Mouse (Mus musculus): ENCODE measurements at regions not wholly inside any gene's neighbourhood (a gene's known extent, or its start where the extent isn't known, plus 50 kb on each side); places are given as distances from the start of the nearest gene placed in this dataset.

- DNase-seq (ENCODE audit: extremely low read depth), result no peak
- no peak for TF ChIP-seq SMC3 (IDR thresholded peaks at IDR 0.05; ENCODE audit: low read depth, low read length)
- no peak for TF ChIP-seq NELFE (IDR thresholded peaks at IDR 0.05; ENCODE audit: low read depth, low read length)
- no peak for TF ChIP-seq IRF4 (IDR thresholded peaks at IDR 0.05; ENCODE audit: low read depth, low read length)
- TF ChIP-seq CHD2 (IDR thresholded peaks at IDR 0.05; ENCODE audit: low read length), result no peak
- no peak for TF ChIP-seq ETS1 (conservative IDR thresholded peaks at IDR 0.05; ENCODE audit: low read depth, low read length)
- no peak overlapping the region for H3K27ac ChIP-seq (ENCODE audit: insufficient read depth, low read depth)
Measured at GRCm38 (mm10) chr13:72803374-72803773, 174.8 kb downstream of the Irx2 start.

GRCm38 (mm10) chr13:72809226-72809625 is 180.6 kb downstream of the Irx2 start:
- dilution Hi-C loops (cut with MboI; ENCODE audit: extremely low pct_ligation_motif_present, extremely low pct_unique_long_range_greater_than_20kb, low sequenced_read_pairs) (no loop called here), in situ Hi-C loops (cut with MboI; ENCODE audit: low pct_ligation_motif_present, low pct_unique_long_range_greater_than_20kb, low sequenced_read_pairs) (no loop called here)
- H3K27ac ChIP-seq (ENCODE audit: insufficient read depth, low read depth), result no peak overlapping the region
- DNase-seq (ENCODE audit: extremely low read depth), result no peak
- H3K27me3 ChIP-seq (replicated peaks), result no peaks in the 10 kb centered on the region
- H3K79me2 ChIP-seq (replicated peaks; ENCODE audit: control insufficient read depth, extremely low read depth, insufficient read depth, poor library complexity, severe bottlenecking), result no peaks in the 10 kb centered on the region
- no peak overlapping the region for H3K4me2 ChIP-seq (ENCODE audit: insufficient read depth, low read depth, poor library complexity, severe bottlenecking)
- no peak overlapping the region for H3K9ac ChIP-seq (ENCODE audit: insufficient read depth, low read depth)
- H3K4me3 ChIP-seq (replicated peaks in 1 of 3; ENCODE audit: low read depth in 2 of 3, low read length in 2 of 3, poor library complexity in 1 of 3), result no peak overlapping the region
- no peak for TF ChIP-seq ELF1 (IDR thresholded peaks at IDR 0.05; ENCODE audit: low read depth, low read length)
- no peak for TF ChIP-seq CHD1 (IDR thresholded peaks at IDR 0.05; ENCODE audit: low read depth, low read length)
- no peak for TF ChIP-seq MYC (IDR thresholded peaks at IDR 0.05; ENCODE audit: low read depth, low read length)
- no peak for TF ChIP-seq GABPA (IDR thresholded peaks at IDR 0.05; ENCODE audit: insufficient replicate concordance, low read depth, low read length)
- TF ChIP-seq ETS1 (conservative IDR thresholded peaks at IDR 0.05; ENCODE audit: low read depth, low read length), result no peak
- TF ChIP-seq TBP (conservative IDR thresholded peaks at IDR 0.05; ENCODE audit: low read depth, low read length), result no peak
- H3K4me1 ChIP-seq (ENCODE audit: control insufficient read depth in 1 of 2, insufficient read depth in 2 of 2), result no peaks in the 10 kb centered on the region
- peaks cover 81% of the 10 kb centered on the region for H3K9me3 ChIP-seq (replicated peaks; ENCODE audit: low read length)
- no peaks in the 10 kb centered on the region for H3K36me3 ChIP-seq (replicated peaks in 1 of 2; ENCODE audit: control insufficient read depth in 1 of 2, insufficient read depth in 1 of 2, low read length in 1 of 2)

More at GRCm38 (mm10) chr13:72803374-72803773, 174.8 kb downstream of the Irx2 start:
- dilution Hi-C loops (cut with MboI; ENCODE audit: extremely low pct_ligation_motif_present, extremely low pct_unique_long_range_greater_than_20kb, low sequenced_read_pairs) (no loop called here), in situ Hi-C loops (cut with MboI; ENCODE audit: low pct_ligation_motif_present, low pct_unique_long_range_greater_than_20kb, low sequenced_read_pairs) (no loop called here)
- H3K79me2 ChIP-seq (replicated peaks; ENCODE audit: control insufficient read depth, extremely low read depth, insufficient read depth, poor library complexity, severe bottlenecking), result no peaks in the 10 kb centered on the region
- H3K36me3 ChIP-seq (replicated peaks in 1 of 2; ENCODE audit: control insufficient read depth in 1 of 2, insufficient read depth in 1 of 2, low read length in 1 of 2), result no peaks in the 10 kb centered on the region
- H3K4me3 ChIP-seq (replicated peaks in 1 of 3; ENCODE audit: low read depth in 2 of 3, low read length in 2 of 3, poor library complexity in 1 of 3), result no peak overlapping the region
- H3K4me2 ChIP-seq (ENCODE audit: insufficient read depth, low read depth, poor library complexity, severe bottlenecking), result no peak overlapping the region
- H3K27me3 ChIP-seq (replicated peaks), result no peaks in the 10 kb centered on the region
- no peak overlapping the region for H3K9ac ChIP-seq (ENCODE audit: insufficient read depth, low read depth)
- H3K4me1 ChIP-seq (ENCODE audit: control insufficient read depth in 1 of 2, insufficient read depth in 2 of 2), result no peaks in the 10 kb centered on the region
- peaks cover 68% of the 10 kb centered on the region for H3K9me3 ChIP-seq (replicated peaks; ENCODE audit: low read length)

GRCm38 (mm10) chr13:72810626-72811025 is 182.0 kb downstream of the Irx2 start:
- dilution Hi-C loops (cut with MboI; ENCODE audit: extremely low pct_ligation_motif_present, extremely low pct_unique_long_range_greater_than_20kb, low sequenced_read_pairs), result no loop called here
- in situ Hi-C loops (cut with MboI; ENCODE audit: low pct_ligation_motif_present, low pct_unique_long_range_greater_than_20kb, low sequenced_read_pairs), result no loop called here
- H3K27me3 ChIP-seq (replicated peaks), result no peaks in the 10 kb centered on the region
- no peak overlapping the region for H3K4me3 ChIP-seq (replicated peaks in 1 of 3; ENCODE audit: low read depth in 2 of 3, low read length in 2 of 3, poor library complexity in 1 of 3)
- H3K4me1 ChIP-seq (ENCODE audit: control insufficient read depth in 1 of 2, insufficient read depth in 2 of 2), result no peaks in the 10 kb centered on the region
- H3K27ac ChIP-seq (ENCODE audit: insufficient read depth, low read depth), result no peak overlapping the region
- peaks cover 81% of the 10 kb centered on the region for H3K9me3 ChIP-seq (replicated peaks; ENCODE audit: low read length)
- DNase-seq (ENCODE audit: extremely low read depth), result no peak
- H3K4me2 ChIP-seq (ENCODE audit: insufficient read depth, low read depth, poor library complexity, severe bottlenecking), result no peak overlapping the region
- H3K79me2 ChIP-seq (replicated peaks; ENCODE audit: control insufficient read depth, extremely low read depth, insufficient read depth, poor library complexity, severe bottlenecking), result no peaks in the 10 kb centered on the region
- H3K9ac ChIP-seq (ENCODE audit: insufficient read depth, low read depth), result no peak overlapping the region
- TF ChIP-seq E2F4 (IDR thresholded peaks at IDR 0.05; ENCODE audit: insufficient replicate concordance, low read depth, low read length), result no peak
- TF ChIP-seq USF1 (IDR thresholded peaks at IDR 0.05; ENCODE audit: low read depth, low read length), result no peak
- TF ChIP-seq USF2 (conservative IDR thresholded peaks at IDR 0.05; ENCODE audit: low read depth, low read length), result no peak
- no peak for TF ChIP-seq GABPA (IDR thresholded peaks at IDR 0.05; ENCODE audit: insufficient replicate concordance, low read depth, low read length)
- no peak for TF ChIP-seq MAFK (IDR thresholded peaks at IDR 0.05; ENCODE audit: insufficient replicate concordance, low read length)
- no peak for TF ChIP-seq ZMIZ1 (IDR thresholded peaks at IDR 0.05; ENCODE audit: low read depth, low read length)
- no peaks in the 10 kb centered on the region for H3K36me3 ChIP-seq (replicated peaks in 1 of 2; ENCODE audit: control insufficient read depth in 1 of 2, insufficient read depth in 1 of 2, low read length in 1 of 2)

Measured in CH12.LX (cell line).